Mouse (Mus musculus) 416B (cell line): ENCODE measurements around the gene Nubp1.

Source experiments
- DNase-seq: peaks from one replicate; pipeline ENCODE4 v3.0.0; 2011; ENCODE audit warnings: low read depth

Gene Nubp1

GRCm38 (mm10) chr16:10468201-10468600 lies 56.5 kb downstream of the Nubp1 start:
- no peak for DNase-seq

GRCm38 (mm10) chr16:10471950-10472349 lies 60.2 kb downstream of the Nubp1 start:
- DNase-seq, result no peak
